Mouse (Mus musculus) liver, adult (tissue): Measurements from ENCODE around the gene Fam114a2.
A peak's percentile ranks its signal among the peaks of the same experiment; 100 is the strongest.

Experiments
- GATA4 ChIP-seq: IDR thresholded peaks from 2 replicates; pipeline ENCODE4 v1.6.1; 2014; ENCODE audit warnings: mild to moderate bottlenecking, low read length; ENCODE audit not compliant: insufficient replicate concordance

The Fam114a2 gene

GRCm38 (mm10) chr11:57527506-57527905 is 9.1 kb upstream of the Fam114a2 start:
- TF ChIP-seq GATA4: no peak

GRCm38 (mm10) chr11:57525900-57526299 is 7.5 kb upstream of the Fam114a2 start:
- no peak for TF ChIP-seq GATA4

DNA sequence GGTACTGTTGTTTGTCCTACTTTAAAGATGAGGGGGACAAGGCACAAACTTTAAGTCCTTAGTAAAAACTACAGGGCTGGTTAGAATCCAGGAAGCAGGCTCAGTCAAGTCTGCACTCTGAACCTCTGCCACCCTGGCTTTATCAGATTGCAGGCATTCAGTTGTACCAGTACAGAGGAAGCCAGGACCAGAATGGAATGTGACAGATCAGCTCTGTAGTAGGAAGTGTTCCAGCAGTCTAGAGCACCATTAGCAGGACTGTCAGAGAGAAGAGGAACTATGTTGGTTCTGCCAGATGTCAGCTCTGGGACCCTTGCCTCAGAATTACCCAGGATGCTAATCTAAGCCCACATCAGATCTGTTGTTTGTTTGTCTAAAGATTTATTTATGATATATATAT is 6.2 kb upstream of the Fam114a2 start:
- peak; percentile 38; the same call in 1 of the 2 replicates for TF ChIP-seq GATA4

GRCm38 (mm10) chr11:57523418-57523817 is 5.0 kb upstream of the Fam114a2 start:
- TF ChIP-seq GATA4: no peak

DNA sequence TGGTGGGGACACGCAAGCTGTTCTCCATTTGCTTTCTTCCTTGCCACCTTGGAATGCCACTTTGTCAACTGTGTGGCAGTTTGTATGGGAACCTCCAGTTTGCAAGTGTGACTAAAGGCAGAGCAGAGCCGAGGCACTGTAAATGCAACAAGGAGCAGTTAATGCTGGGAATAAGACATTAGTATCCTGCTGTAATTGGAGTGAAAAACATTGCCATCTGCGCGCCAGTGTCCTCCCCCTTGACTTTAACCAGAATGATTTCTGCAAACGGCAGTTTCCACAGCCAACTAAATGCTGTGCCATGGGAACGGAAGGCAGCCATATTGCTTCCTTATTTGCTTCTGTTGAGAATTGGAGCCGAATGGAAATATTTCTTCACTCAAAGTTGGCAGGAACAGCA is 3.6 kb upstream of the Fam114a2 start:
- TF ChIP-seq GATA4: no peak

GRCm38 (mm10) chr11:57521206-57521605 is 2.8 kb upstream of the Fam114a2 start:
- no peak for TF ChIP-seq GATA4

GRCm38 (mm10) chr11:57519304-57519703 is 887 bp upstream of the Fam114a2 start:
- no peak for TF ChIP-seq GATA4

GRCm38 (mm10) chr11:57518751-57519148 is 333 bp upstream of the Fam114a2 start:
- no peak for TF ChIP-seq GATA4

DNA sequence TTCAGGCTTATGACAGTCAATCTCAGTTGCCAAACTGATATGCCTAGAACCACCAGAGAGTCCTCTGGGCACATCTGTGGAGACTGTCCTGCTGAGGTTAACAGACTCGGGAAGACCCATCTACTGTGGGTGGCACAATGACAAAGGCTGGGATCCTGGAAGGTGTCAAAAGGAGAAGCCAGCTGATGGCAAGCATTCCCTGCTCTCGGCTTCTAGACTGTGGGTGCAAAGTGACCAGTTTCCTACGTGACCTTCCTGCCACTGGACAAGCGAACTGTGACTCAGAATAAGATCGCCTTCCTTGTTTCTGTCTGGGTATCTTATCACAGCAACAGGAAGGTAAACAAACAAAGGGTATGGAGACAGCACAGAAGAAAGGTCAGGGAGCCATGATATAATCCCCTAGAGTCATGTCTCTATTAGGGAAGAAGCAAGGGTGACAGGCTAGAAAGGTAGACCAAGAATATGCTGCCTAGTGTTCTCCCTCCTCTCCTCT is 1.4 kb downstream of the Fam114a2 start:
- TF ChIP-seq GATA4: peak; percentile 88

DNA sequence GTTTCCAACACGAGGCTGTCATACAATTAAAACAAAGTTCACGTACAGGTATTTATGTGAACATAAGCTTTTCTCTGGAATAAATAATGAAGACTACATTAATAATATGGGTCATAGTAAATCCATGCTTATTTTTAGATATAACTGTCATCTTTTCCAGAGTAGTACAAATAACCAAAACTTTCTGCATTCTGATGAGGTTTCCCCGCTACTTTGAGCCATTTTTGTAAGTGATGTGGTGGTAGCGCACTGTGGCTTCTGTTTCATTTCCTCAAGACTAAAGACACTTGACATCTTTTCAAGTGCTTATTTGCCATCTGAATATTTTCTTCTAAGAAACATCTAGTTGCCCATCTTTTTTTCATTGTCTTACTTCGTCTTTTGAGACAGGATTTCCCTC is 3.2 kb downstream of the Fam114a2 start:
- TF ChIP-seq GATA4: no peak

DNA sequence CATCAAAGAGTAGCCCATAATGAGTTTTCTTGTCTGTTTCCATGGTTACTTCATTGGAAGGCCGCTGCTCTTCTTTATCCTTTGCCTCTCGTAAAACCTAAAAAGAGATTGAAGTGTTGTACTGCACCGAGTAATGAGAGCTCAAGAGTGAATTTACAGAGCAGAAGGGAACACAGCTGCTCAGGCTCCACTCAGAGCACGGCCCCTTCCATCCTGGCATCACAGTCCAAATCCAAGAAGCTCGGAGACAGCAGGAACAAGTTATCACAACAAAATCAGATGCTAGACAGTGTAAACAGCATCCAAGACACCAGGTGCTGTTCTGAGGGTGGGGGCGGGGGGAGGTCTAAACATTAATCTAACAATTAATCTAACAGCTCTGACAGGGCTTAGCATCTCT is 11.5 kb downstream of the Fam114a2 start:
- no peak for TF ChIP-seq GATA4

DNA sequence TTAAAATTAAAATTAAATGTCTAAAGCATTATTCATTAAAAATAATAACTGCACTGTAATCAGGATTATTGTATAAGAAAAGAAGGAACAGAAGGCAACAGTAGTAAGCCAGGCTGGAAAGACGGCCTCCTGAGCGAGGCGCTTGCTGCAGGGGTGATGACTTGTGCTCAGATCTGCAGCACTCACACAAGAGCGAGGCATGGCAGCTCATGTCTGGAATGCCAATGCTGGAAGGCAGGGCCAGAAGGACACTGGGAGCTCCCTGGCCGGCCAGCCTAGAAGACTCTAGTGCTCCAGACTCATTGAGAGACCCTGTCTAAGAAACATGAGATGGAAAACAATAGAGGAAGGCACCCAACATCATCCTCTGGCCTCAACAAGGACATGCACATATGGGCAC is 15.3 kb downstream of the Fam114a2 start:
- no peak for TF ChIP-seq GATA4

DNA sequence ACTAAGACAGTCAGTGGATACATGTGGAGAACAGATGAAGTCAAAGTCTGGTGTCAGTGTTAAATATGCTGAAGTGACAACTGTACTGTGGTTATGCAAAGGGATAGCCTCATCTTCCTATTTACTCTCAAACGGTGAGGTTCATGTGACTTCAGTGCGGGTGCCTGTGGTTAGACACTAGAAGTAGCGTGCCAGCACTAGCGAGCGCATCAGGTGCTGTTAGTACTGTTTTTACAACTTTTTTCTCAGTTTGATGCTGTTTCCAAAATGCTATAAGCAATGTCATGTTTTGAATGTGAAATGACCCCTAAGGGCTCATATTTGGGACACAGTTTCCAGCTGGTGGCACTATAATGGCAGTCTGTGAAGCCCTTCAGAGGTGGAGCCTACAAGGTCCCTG is 20.2 kb downstream of the Fam114a2 start:
- TF ChIP-seq GATA4: no peak

DNA sequence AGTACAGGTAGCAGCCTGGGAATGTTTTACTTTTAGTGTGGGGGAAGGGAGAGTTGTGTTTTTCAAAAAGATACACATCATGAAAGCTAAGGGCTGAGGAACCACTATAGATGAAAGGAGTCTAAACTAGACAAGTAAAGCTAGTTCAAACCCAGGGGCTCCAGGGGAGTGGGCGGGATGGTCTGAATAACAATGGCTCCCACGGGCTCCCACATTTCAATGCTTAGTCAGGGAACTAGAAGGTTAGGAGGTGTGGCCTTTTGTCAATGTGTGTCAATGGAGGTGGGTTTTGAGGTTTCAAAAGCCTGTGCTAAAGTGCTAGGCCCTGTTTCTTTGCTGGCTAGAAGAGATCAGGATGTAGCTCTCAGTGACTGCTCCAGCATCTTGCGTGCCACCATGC is 20.7 kb downstream of the Fam114a2 start:
- TF ChIP-seq GATA4: no peak

- TF ChIP-seq GATA4: no peak
Measured at GRCm38 (mm10) chr11:57496462-57497039, 21.9 kb downstream of the Fam114a2 start.

DNA sequence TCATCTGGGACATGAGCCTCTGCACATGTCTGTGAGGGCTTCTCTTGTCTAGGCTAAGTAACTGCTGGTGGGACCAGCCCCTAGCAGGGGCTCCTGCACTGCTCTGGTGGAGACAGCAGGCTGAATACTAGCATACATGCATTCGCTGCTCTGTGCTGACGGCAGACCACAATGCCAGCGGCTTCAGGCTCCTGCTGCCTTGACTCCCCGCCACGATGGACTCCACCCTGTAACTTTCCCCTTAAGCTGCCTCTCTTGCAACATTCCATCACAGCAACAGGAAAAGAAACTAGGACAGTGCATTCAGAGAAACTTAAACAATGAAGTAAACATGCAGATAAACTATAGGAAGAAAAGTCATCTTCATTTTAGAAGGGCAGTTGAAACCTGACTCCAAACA is 30.0 kb downstream of the Fam114a2 start:
- TF ChIP-seq GATA4: no peak

GRCm38 (mm10) chr11:57478077-57478476 is 40.3 kb downstream of the Fam114a2 start:
- no peak for TF ChIP-seq GATA4

DNA sequence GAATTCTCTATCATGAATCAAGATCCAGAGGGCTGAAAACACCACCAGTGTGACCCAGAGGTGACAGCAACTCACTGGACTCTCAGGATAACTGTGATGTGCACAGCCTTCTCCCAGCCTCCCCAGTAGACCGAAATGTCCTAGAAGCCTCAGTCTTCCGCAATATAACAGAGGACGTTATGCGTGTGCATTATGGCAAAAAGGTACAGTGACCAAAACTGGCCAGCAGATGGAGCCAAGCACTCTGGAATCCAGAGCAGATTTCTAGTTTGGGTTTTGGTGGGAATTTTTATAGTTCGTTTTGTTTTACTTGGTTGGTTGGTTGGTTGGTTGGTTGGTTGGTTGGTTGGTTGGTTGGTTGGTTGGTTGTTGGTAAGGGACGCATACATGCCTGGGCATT is 43.3 kb downstream of the Fam114a2 start:
- no peak for TF ChIP-seq GATA4

DNA sequence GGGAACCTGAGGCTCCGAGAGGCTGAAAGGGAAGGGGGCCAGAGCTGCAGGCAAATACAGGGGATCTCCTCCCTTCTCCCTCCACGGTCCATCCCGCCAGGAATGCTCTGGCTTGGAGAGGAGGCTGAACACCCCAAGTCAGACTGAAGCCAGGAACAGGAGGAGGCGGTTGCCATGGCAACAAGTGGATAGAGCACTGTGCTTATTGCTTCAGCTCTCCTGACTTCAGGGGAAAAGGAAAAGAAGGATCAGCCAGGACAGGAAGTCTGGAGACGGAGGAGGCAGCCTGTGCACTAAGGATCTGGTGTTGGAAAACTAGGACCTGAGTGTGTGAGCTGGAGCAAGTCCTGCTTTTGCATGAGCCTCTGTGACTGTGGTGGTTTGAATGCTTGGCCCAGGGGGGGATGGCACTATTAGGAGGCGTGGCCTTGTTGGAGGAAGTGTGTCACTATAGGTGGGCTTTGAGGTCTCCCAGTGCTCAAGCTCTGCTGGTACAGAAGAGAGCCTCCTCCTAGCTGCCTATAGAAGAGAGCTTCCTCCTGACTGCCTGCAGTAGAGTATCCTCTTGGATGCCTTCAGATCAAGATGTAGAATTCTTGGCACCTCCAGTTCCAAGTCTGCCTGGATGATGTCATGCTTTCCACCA is 44.0 kb downstream of the Fam114a2 start:
- no peak for TF ChIP-seq GATA4
